Mouse (Mus musculus): ENCODE results near the gene Pomgnt2. TPM values are rescaled to one million over a fixed set of nuclear protein-coding genes. Genes with fewer than 3 reads are reported as not detected.
"Not testable (repeated sequence)": the region's sequence is repeated elsewhere in the genome, so short reads cannot be mapped to it uniquely, and the experiment has no call there.

Gene Pomgnt2
- polyA plus RNA-seq, 1 experiment: 16.7 TPM

- Histone ChIP-seq H3K4me1 (ENCODE audit: control insufficient read depth, insufficient read depth, low read length) (peaks cover 45% of the 10 kb centered on the region), H3K4me3 (ENCODE audit: insufficient read depth, low read depth, low read length) (no peak overlapping the region), H3K36me3 (ENCODE audit: control insufficient read depth, insufficient read depth, low read length) (no peaks in the 10 kb centered on the region), H3K27ac (ENCODE audit: insufficient read depth, low read depth, low read length) (peak overlapping the region; percentile 84; the same call in 1 of the 2 replicates), H3K27me3 (replicated peaks; ENCODE audit: control insufficient read depth, insufficient read depth, low read length) (no peaks in the 10 kb centered on the region)
- TF ChIP-seq POLR2A (IDR thresholded peaks at IDR 0.05; ENCODE audit: low read depth, low read length): no peak
- WGBS: 54% methylated on average over 5 of the region's 5 CpGs
- DNase-seq: peak; percentile 30
Measured at GRCm38 (mm10) chr9:122023873-122024272, 27.0 kb upstream of the Pomgnt2 start.

- peak; percentile 98 for DNase-seq
- 26% methylated on average over 9 of the region's 9 CpGs for WGBS
- Histone ChIP-seq H3K36me3 (ENCODE audit: control insufficient read depth, insufficient read depth, low read length) (no peaks in the 10 kb centered on the region), H3K27ac (ENCODE audit: insufficient read depth, low read depth, low read length) (peak overlapping the region; percentile 84), H3K4me1 (ENCODE audit: control insufficient read depth, insufficient read depth, low read length) (peaks cover 40% of the 10 kb centered on the region), H3K27me3 (replicated peaks; ENCODE audit: control insufficient read depth, insufficient read depth, low read length) (no peaks in the 10 kb centered on the region), H3K4me3 (ENCODE audit: insufficient read depth, low read depth, low read length) (no peak overlapping the region)
- TF ChIP-seq CTCF (conservative IDR thresholded peaks at IDR 0.05; ENCODE audit: insufficient read depth, insufficient read length, low read depth, low read length) (no peak), POLR2A (IDR thresholded peaks at IDR 0.05; ENCODE audit: low read depth, low read length) (no peak)
Measured at GRCm38 (mm10) chr9:122022776-122023175, 25.9 kb upstream of the Pomgnt2 start.

- peak overlapping the region; percentile 41; the same call in 1 of the 2 replicates for H3K27ac ChIP-seq (ENCODE audit: insufficient read depth, low read depth, low read length)
- TF ChIP-seq CTCF (conservative IDR thresholded peaks at IDR 0.05; ENCODE audit: insufficient read depth, insufficient read length, low read depth, low read length) (no peak), POLR2A (IDR thresholded peaks at IDR 0.05; ENCODE audit: low read depth, low read length) (no peak)
- DNase-seq: no peak
- peaks cover 36% of the 10 kb centered on the region for H3K4me1 ChIP-seq (ENCODE audit: control insufficient read depth, insufficient read depth, low read length)
- no peak overlapping the region for H3K4me3 ChIP-seq (ENCODE audit: insufficient read depth, low read depth, low read length)
- H3K36me3 ChIP-seq (ENCODE audit: control insufficient read depth, insufficient read depth, low read length): no peaks in the 10 kb centered on the region
- WGBS: 83% methylated on average over 5 of the region's 5 CpGs
- no peaks in the 10 kb centered on the region for H3K27me3 ChIP-seq (replicated peaks; ENCODE audit: control insufficient read depth, insufficient read depth, low read length)
Measured at GRCm38 (mm10) chr9:122021581-122021980, 24.7 kb upstream of the Pomgnt2 start.

GRCm38 (mm10) chr9:122021171-122021570 lies 24.3 kb upstream of the Pomgnt2 start:
- WGBS: 94% methylated on average over 4 of the region's 4 CpGs
- DNase-seq; H3K27ac ChIP-seq (ENCODE audit: insufficient read depth, low read depth, low read length); H3K36me3 ChIP-seq (ENCODE audit: control insufficient read depth, insufficient read depth, low read length); H3K4me3 ChIP-seq (ENCODE audit: insufficient read depth, low read depth, low read length); H3K27me3 ChIP-seq (replicated peaks; ENCODE audit: control insufficient read depth, insufficient read depth, low read length): not testable (repeated sequence)
- H3K4me1 ChIP-seq (ENCODE audit: control insufficient read depth, insufficient read depth, low read length): peaks cover 34% of the 10 kb centered on the region

- WGBS: 90% methylated on average over 4 of the region's 4 CpGs
- DNase-seq: no peak
- no peak overlapping the region for H3K27ac ChIP-seq (ENCODE audit: insufficient read depth, low read depth, low read length)
- peaks cover 34% of the 10 kb centered on the region for H3K4me1 ChIP-seq (ENCODE audit: control insufficient read depth, insufficient read depth, low read length)
- TF ChIP-seq CTCF (conservative IDR thresholded peaks at IDR 0.05; ENCODE audit: insufficient read depth, insufficient read length, low read depth, low read length): no peak
- TF ChIP-seq POLR2A (IDR thresholded peaks at IDR 0.05; ENCODE audit: low read depth, low read length): no peak
- H3K27me3 ChIP-seq (replicated peaks; ENCODE audit: control insufficient read depth, insufficient read depth, low read length): no peaks in the 10 kb centered on the region
- no peak overlapping the region for H3K4me3 ChIP-seq (ENCODE audit: insufficient read depth, low read depth, low read length)
- H3K36me3 ChIP-seq (ENCODE audit: control insufficient read depth, insufficient read depth, low read length): no peaks in the 10 kb centered on the region
Measured at GRCm38 (mm10) chr9:122020321-122020720, 23.4 kb upstream of the Pomgnt2 start.

- no peak for TF ChIP-seq POLR2A (IDR thresholded peaks at IDR 0.05; ENCODE audit: low read depth, low read length)
- peak; percentile 47 for TF ChIP-seq CTCF (conservative IDR thresholded peaks at IDR 0.05; ENCODE audit: insufficient read depth, insufficient read length, low read depth, low read length)
- no peak overlapping the region for H3K4me3 ChIP-seq (ENCODE audit: insufficient read depth, low read depth, low read length)
- no peaks in the 10 kb centered on the region for H3K27me3 ChIP-seq (replicated peaks; ENCODE audit: control insufficient read depth, insufficient read depth, low read length)
- WGBS: 5% methylated on average over 8 of the region's 8 CpGs
- peak; percentile 85 for DNase-seq
- H3K36me3 ChIP-seq (ENCODE audit: control insufficient read depth, insufficient read depth, low read length): no peaks in the 10 kb centered on the region
- peak overlapping the region; percentile 40; the same call in 1 of the 2 replicates for H3K27ac ChIP-seq (ENCODE audit: insufficient read depth, low read depth, low read length)
- H3K4me1 ChIP-seq (ENCODE audit: control insufficient read depth, insufficient read depth, low read length): peaks cover 28% of the 10 kb centered on the region
Measured at GRCm38 (mm10) chr9:122018782-122019395, 22.0 kb upstream of the Pomgnt2 start.

GRCm38 (mm10) chr9:122018079-122018478 lies 21.2 kb upstream of the Pomgnt2 start:
- 84% methylated on average over 5 of the region's 5 CpGs for WGBS
- TF ChIP-seq POLR2A (IDR thresholded peaks at IDR 0.05; ENCODE audit: low read depth, low read length): no peak
- no peak for TF ChIP-seq CTCF (conservative IDR thresholded peaks at IDR 0.05; ENCODE audit: insufficient read depth, insufficient read length, low read depth, low read length)
- Histone ChIP-seq H3K36me3 (ENCODE audit: control insufficient read depth, insufficient read depth, low read length) (no peaks in the 10 kb centered on the region), H3K27ac (ENCODE audit: insufficient read depth, low read depth, low read length) (no peak overlapping the region), H3K4me1 (ENCODE audit: control insufficient read depth, insufficient read depth, low read length) (peaks cover 20% of the 10 kb centered on the region), H3K4me3 (ENCODE audit: insufficient read depth, low read depth, low read length) (no peak overlapping the region), H3K27me3 (replicated peaks; ENCODE audit: control insufficient read depth, insufficient read depth, low read length) (no peaks in the 10 kb centered on the region)
- DNase-seq: no peak

All from kidney, adult 2 months (tissue).